Mouse (Mus musculus): ENCODE measurements around the gene Wdfy2.

GRCm38 (mm10) chr14:62928101-62928541, 90.6 kb downstream of the Wdfy2 start:
- TF ChIP-seq CTCF (IDR thresholded peaks at IDR 0.05; ENCODE audit: borderline replicate concordance, control insufficient read depth, extremely low read depth, insufficient read depth, low read length, poor library complexity), result no peak
- TF ChIP-seq POLR2A (IDR thresholded peaks at IDR 0.05; ENCODE audit: control insufficient read depth, extremely low read depth, insufficient read depth, low read length, poor library complexity), result no peak
